Mouse (Mus musculus) telencephalon, adult 2 months (tissue): ENCODE data around the gene Cabp7.

Experiments
- DNase-seq: peaks from one replicate; pipeline ENCODE4 v3.0.0-alpha.2; 2011; ENCODE audit warnings: low read depth, low spot score

The Cabp7 gene

DNA sequence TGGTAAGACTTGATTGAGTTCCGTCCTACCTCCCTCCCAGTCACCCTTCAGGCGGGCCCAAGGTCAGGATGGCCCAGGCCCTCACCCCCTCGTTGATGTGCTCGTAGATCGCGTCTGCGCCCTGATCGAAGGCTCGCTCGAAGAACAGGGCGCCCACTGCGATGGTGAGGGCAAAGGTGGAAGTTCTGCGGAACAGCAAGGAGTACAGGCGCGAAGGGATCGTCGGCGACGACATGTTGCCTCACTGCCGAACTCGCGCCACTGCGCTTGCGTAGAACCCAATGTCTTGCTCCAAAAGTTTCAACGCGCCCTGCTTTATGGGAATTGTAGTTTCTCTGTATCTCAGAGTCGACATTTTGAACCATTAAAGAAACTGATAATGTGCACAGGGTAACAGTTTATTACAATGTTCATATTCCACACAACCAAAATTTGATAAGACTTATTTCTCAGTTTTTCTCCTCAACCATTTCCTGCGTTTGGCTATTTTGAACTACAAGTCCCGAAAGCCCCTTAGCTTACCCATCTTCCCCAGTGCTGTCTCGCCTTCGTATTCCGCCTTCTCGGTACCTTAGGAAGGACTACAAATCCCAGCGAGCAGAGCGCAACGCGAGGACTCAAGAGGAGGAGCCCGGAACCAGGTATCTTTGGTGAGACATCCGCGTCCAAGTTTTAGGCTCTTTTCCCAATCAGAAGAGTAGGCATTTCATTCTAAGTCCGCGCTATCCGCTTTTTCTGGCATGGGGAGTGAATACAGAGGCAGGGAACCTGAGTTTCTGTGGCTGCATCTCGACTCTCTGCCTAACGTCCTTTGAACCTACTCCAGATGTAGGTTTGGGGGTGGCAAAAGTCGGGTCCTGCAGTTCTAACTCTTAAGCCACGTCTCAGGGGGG is 42.3 kb downstream of the Cabp7 start, which contains the start of the genes Uqcr10 and Zmat5:
Gene Uqcr10 (minus strand): TSS at position 271 of the 893 bp plus-strand sequence.
Gene Zmat5 (plus strand): TSS at position 607 of the 893 bp plus-strand sequence.
- DNase-seq, result peak; percentile 98

DNA sequence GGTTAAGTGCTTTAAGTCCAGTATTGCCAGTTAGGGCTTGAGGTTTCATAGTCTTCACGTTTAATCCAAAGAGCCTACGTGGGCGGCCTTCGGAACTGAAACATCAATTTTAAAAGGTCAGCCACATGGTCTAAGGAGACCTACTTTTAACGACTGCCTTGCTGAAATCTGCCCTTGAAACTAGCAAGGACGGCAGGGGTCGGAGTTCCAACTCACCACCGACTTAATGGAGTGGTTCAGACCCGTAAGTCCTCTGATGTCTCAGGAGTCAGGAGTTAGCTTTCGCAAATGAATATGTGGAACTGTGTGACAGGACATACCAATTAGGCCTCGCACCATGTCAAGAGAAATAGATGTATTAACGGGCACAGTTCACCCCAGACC is 42.9 kb downstream of the Cabp7 start:
- no peak for DNase-seq

DNA sequence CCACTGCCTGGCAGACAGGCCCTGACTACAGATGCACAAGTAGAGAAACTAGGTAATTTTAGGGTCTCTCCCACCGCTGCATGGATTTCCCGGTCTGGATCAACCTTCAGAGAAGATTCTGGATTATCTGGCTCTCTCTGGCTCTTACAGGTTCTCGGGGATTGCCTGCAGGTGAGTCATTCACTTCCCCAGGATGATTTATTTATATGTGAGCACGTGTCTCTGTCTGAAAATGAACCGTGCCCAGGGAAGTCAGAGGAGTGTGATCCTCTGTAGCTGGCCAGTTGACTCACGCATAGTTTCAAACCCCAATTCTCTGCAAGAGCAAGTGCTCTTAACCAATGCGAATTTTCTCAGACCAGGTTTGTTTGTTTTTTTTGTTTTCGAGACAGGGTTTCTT is 45.9 kb downstream of the Cabp7 start:
- no peak for DNase-seq

DNA sequence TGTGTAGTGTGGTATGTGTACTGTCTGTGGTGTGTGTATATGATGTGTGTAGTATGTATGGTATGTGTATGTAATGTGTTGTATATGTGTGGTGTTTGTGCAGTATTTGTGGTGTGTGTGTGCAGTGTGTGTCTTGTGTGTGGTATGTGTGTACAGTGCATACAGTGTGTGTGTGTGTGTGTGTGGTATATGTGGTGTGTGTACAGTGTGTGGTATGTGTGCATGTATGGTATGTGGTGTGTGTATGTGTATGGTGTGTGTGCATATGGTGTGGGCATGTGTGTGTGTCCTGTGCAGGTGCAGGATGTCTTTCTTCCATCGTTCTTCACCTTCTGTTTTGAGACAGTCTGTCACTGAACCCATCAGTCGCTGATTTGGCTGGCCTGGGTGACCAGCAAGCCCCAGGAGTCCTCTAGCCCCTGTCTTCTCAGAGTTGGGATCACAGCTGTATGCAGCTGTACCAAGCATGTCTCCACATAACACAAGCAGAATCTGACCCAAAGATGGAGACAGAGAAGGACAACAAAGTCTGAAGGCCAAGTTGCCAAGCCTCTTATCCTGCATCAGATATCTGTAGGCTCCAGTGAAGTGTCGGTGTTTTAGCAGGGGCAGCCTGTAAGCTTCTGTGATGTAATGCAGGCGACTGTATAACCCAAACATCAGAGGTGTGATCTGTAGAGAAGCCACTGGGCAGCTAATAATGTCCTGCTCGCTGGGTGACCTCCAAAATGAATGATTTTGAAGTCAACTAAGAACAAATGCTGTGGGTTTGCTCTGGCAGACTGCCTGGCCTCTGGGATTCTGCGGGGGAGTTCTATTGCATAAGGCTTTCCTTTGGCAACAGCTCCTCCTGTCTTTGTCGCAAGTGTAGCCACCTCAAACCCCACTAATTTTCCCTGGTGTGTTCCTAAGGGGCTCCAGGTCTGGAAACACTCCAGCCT is 49.3 kb downstream of the Cabp7 start:
- peak; percentile 66 for DNase-seq

DNA sequence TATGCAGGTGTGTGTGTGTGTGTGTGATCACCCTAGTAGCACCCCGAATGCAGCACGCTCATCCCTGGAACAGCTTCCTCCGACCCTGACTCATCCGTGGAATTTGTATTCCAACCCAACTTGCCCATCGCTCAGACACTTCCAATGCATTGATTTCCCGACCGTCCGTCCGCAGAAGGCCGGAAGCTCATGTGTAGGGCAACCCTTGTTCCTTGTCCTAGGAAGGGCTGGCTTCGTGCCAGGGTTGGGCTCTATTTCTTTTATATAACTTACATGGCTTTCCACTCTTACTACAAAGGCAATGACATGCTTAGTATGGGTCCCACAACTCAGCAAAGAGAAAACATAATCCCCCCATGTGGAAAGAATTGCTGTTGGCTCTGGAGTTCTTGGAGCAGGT is 54.4 kb downstream of the Cabp7 start:
- DNase-seq, result no peak

DNA sequence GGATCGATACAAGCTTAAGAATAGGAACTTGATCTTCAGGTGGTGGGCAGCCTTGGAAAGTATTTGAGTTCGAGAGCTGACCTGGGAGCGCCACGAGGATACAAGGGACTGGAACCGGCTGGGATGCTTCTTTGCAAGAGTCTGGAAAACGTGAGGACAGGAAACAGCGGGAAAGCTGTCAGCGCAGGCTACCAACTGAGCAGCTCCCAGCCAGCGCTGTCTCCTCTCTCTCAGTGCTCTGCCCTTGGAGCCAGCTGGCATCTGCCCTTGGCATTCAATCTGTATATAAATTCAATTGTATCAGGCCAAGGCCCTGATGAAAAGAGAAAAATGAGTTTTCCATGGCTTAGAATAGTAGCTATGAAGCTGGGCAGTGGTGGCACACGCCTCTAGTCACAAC is 55.4 kb downstream of the Cabp7 start:
- DNase-seq, result no peak

DNA sequence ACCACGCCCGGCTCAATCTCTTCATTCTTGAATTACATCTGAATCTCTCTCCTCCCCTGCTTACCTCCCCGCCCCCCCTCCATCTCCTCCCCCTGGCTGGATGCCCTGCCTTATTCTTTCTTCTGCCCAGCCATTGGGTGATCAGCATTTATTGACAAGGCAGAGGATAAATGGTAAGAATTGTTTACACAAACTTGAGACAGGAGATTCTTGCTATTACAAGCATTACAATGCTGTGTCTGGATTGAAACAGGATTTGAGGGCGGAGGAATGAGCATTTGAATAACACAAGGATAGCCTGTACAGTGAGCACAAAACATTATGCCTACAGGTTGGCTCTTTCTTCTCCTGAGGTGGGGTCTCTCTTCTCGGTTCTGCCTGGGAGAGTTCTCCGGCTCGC is 56.2 kb downstream of the Cabp7 start:
- DNase-seq, result no peak

DNA sequence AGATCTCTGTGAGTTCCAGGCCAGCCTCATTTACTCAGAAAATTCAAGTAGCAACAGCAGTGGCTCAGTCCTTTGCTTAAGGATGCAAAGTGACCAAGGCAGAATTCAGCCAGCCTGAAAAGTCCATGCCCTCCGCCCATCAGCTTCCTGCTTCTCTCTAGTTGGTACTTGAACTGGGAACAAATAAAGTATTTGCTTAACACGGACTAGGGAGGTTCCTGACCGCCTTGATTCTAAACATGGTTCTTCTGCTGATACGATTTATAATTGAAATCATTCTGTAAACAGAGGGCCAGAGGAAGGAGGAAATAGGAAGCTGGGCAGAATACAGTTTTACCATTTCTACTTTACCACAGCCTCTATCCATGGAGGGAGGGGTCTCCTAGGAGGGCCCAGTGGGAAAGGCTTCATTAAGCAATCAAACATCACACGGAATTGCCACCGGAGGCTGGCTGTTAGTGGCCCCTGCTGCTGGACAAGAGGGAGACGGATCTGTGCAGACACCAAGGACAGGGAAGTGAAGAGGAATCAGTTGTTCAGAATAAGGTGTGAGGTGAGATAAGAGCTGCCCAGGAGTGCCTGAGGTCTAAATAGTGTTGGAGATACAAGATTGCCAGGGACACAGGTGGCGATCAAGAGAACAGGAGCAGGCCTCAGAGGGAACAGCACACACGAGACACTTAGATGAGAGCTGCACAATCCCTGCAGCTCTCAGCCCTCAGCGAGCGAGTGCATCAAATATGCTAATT is 57.8 kb downstream of the Cabp7 start:
- no peak for DNase-seq

DNA sequence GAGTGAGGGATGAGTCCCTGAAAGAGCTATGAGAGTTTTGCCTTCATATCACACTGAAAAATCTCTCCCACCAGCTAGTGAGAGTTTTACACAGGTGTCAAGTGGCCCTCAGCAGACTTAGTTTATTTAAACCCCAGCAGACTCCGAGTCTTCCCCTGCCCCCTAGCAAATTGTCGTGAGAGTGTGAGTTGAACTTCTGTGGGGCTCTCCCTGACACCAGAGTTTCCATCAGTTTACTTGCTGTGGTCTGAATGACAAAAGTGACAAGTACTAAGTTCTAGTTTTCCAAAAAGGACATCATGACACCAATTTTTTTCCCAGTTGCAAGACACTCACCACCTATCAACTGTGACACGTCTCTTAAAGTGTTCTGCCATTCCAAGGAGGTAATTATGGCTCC is 58.7 kb downstream of the Cabp7 start:
- DNase-seq, result no peak

DNA sequence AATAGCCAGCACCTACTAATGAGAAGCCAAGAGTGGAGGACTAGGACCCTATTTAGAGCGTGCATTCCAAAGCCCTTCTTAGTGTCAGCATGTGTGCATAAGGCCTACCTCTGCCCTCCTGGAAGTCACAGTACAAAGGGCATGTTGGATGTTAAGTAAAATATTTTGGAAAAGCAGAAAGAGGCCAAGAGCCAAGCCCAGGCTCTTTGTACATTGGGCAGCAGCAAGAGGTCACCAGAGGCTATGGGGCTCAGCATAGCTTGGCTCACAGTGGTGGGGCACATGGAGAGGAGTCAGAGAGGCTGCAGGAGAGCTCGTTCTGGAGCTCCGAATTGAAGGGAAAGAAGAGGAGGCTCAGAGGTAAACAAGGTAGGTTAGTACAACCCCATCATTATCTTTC is 59.6 kb downstream of the Cabp7 start:
- DNase-seq, result no peak
